Mouse (Mus musculus) right cerebral cortex, postnatal 10 days (tissue): ENCODE measurements around the gene Tbc1d20.
"Not testable (repeated sequence)": the region's sequence is repeated elsewhere in the genome, so short reads cannot be mapped to it uniquely, and the experiment has no call there.

Experiments used
- DNase-seq, 2 experiments: peaks; one replicate each; pipeline ENCODE4 v3.0.0; 2021; ENCODE audit warnings: low spot score in 2 of 2

The Tbc1d20 gene

GRCm38 (mm10) chr2:152293727-152294475 is at the start of gene Tbc1d20:
Tbc1d20 (plus strand) TSS chr2:152293828.
- DNase-seq = peak; percentile 93 to 94

GRCm38 (mm10) chr2:152247213-152247612 is 46.4 kb upstream of the Tbc1d20 start:
- no peak for DNase-seq

- DNase-seq = no peak
Measured at GRCm38 (mm10) chr2:152250511-152250910, 43.1 kb upstream of the Tbc1d20 start.

GRCm38 (mm10) chr2:152259739-152260138 is 33.9 kb upstream of the Tbc1d20 start:
- DNase-seq = no peak

GRCm38 (mm10) chr2:152273639-152274038 is 20.0 kb upstream of the Tbc1d20 start:
- DNase-seq = no peak

- DNase-seq = no peak
Measured at GRCm38 (mm10) chr2:152281407-152281806, 12.2 kb upstream of the Tbc1d20 start.

- DNase-seq = no peak
Measured at GRCm38 (mm10) chr2:152287560-152287959, 6.1 kb upstream of the Tbc1d20 start.

GRCm38 (mm10) chr2:152288046-152288445 is 5.6 kb upstream of the Tbc1d20 start:
- no peak for DNase-seq

GRCm38 (mm10) chr2:152289623-152290022 is 4.0 kb upstream of the Tbc1d20 start:
- DNase-seq = not testable (repeated sequence)

- no peak for DNase-seq
Measured at GRCm38 (mm10) chr2:152292475-152292874, 1.2 kb upstream of the Tbc1d20 start.

- peak in 1 of 2 experiments; percentile 44 for DNase-seq
Measured at GRCm38 (mm10) chr2:152293179-152293726, 375 bp upstream of the Tbc1d20 start.

GRCm38 (mm10) chr2:152294541-152294940 is 913 bp downstream of the Tbc1d20 start:
- no peak for DNase-seq

GRCm38 (mm10) chr2:152302862-152303261 is 9.2 kb downstream of the Tbc1d20 start:
- no peak for DNase-seq

GRCm38 (mm10) chr2:152303781-152304180 is 10.2 kb downstream of the Tbc1d20 start:
- DNase-seq = no peak

GRCm38 (mm10) chr2:152305480-152305879 is 11.9 kb downstream of the Tbc1d20 start:
- DNase-seq = no peak

GRCm38 (mm10) chr2:152307186-152307585 is 13.6 kb downstream of the Tbc1d20 start:
- DNase-seq = no peak

GRCm38 (mm10) chr2:152312996-152313395 is 19.4 kb downstream of the Tbc1d20 start:
- no peak for DNase-seq

GRCm38 (mm10) chr2:152313926-152314325 is 20.3 kb downstream of the Tbc1d20 start:
- DNase-seq = no peak

- no peak for DNase-seq
Measured at GRCm38 (mm10) chr2:152317054-152317453, 23.4 kb downstream of the Tbc1d20 start.

- DNase-seq = no peak
Measured at GRCm38 (mm10) chr2:152321558-152321957, 27.9 kb downstream of the Tbc1d20 start.

- DNase-seq = no peak
Measured at GRCm38 (mm10) chr2:152322198-152322597, 28.6 kb downstream of the Tbc1d20 start.

GRCm38 (mm10) chr2:152323971-152324370 is 30.3 kb downstream of the Tbc1d20 start:
- DNase-seq = no peak

- no peak for DNase-seq
Measured at GRCm38 (mm10) chr2:152324842-152325241, 31.2 kb downstream of the Tbc1d20 start.
